Mouse (Mus musculus): ENCODE data around the gene Pmel. TPM values are rescaled to one million over a fixed set of nuclear protein-coding genes. Genes with fewer than 3 reads are reported as not detected.

Pmel gene
- polyA plus RNA-seq, 1 experiment from 2014 or later = 2.0 TPM

DNA sequence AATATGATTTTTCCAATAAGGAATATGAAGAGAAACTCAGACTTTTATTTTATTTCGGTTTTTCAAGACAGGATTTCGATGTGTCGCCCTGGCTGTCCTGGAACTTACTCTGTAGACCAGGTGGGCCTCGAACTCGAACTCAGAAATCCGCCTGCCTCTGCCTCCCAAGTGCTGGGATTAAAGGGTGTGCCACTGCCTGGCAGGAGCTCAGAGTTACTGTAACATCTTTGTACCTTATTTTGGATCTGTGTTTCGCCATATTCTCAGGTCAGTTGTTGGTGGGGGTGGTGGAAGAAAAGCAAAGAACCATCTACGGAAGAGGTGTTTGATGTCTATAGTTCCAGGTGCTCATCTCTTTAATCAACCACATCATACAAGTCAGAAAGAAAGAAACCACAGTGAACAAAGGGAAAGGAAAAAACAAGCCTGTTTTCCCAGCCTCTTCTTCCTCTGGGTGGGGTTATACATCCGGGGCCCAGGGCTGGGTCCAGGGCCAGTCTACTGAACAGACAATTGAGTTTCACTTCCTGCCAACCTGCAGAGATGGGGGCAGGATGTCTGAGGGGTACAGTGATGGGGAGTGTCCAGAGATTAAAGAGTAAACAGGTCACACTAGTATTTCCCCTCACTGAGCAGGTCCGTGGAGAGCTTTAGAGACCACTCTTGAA is 42.1 kb downstream of the Pmel start:
- peaks cover 28% of the 10 kb centered on the region for H3K4me1 ChIP-seq (replicated peaks; ENCODE audit: insufficient read depth, low read length)

DNA sequence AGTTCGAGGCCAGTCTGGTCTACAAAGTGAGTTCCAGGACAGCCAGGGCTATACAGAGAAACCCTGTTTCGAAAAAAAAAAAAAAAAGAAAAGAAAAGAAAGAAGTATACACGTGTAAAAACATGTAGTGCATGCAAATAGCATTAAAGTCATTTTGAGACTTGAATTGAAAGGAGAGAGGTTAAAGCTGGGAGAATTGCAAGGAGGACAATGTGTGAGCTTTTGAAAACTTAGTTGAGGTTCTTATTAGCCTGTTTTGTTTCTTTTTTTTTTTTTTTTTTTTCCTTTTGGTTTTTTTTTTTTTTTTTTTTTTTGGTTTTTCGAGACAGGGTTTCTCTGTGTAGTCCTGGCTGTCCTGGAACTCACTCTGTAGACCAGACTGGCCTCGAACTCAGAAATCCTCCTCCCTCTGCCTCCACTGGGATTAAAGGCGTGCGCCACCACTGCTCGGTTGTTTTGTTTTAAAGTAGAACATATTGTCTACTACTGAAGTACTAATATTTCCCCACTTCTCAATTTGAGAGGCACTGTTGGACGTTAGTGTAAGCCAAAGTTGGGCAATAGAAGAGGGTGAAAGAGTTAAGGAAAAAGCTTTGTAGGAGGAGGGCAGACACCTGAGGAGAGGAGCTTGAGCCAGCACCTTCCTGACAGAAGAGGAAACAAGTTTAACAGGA is 43.1 kb downstream of the Pmel start:
- no peak for ATAC-seq (replicated peaks; ENCODE audit: low FRiP score, low read depth)
- WGBS = 41% methylated on average over 9 of the region's 9 CpGs

More for the DNA sequence above, 42.1 kb downstream of the Pmel start:
- DNase-seq (ENCODE audit: low spot score) (no peak), ATAC-seq (replicated peaks; ENCODE audit: low FRiP score, low read depth) (no peak)
- Histone ChIP-seq H3K4me3 (replicated peaks; ENCODE audit: low read depth, low read length) (no peak overlapping the region), H3K36me3 (ENCODE audit: insufficient read depth, low read length) (no peaks in the 10 kb centered on the region), H3K9me3 (replicated peaks; ENCODE audit: low read length) (no peaks in the 10 kb centered on the region), H3K4me2 (ENCODE audit: low read length) (no peak overlapping the region), H3K27me3 (ENCODE audit: insufficient read depth, low read length) (no peaks in the 10 kb centered on the region), H3K9ac (ENCODE audit: low read depth, low read length) (no peak overlapping the region), H3K27ac (no peak overlapping the region)
- WGBS = 92% methylated on average over 10 of the region's 10 CpGs
- TF ChIP-seq CTCF (IDR thresholded peaks at IDR 0.05; ENCODE audit: low read depth) = no peak

DNA sequence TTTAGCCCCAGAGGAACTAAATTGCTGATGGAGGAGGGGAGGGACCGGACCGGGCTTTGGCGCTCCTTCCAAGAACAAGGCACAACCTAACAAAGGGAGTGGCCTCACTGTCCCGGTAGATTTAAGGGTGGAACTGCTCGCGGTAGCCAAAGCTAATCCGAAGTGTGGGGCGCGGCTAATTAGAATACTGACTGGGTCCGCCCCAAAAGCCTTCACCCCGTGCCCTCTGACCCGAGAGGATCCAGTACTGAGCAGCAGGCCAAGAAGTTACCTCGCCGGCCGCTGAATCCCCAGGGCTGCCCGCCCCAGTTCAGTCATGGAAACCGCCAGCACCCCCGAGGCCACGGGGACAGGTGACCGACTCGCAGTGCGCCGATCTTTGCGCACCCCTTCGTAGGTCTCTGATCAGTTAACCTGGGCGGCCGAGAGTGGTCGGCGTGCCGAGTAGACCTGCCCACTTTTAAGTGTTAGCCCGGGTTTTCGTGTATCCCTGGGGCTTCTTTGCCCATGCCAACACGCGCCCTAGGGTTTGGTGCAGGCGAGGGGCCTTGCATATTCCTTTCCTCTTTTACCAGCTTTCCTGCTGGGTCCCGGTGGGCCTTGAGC is 43.8 kb downstream of the Pmel start, which contains the start of gene Pym1:
Gene Pym1 (plus strand): TSS at position 244 of the 606 bp plus-strand sequence.
- DNase-seq (ENCODE audit: low spot score) (peak; percentile 91), ATAC-seq (replicated peaks; ENCODE audit: low FRiP score, low read depth) (peak; percentile 83)
- Histone ChIP-seq H3K27ac (peak within 1 kb of the TSS; percentile 99), H3K27me3 (ENCODE audit: insufficient read depth, low read length) (no peaks in the 10 kb centered on the region), H3K36me3 (ENCODE audit: insufficient read depth, low read length) (no peaks in the 10 kb centered on the region), H3K4me2 (ENCODE audit: low read length) (peak within 1 kb of the TSS; percentile 85), H3K4me1 (replicated peaks; ENCODE audit: insufficient read depth, low read length) (peaks cover 25% of the 10 kb centered on the region), H3K4me3 (replicated peaks; ENCODE audit: low read depth, low read length) (peak within 1 kb of the TSS; percentile 72), H3K9ac (ENCODE audit: low read depth, low read length) (peak within 1 kb of the TSS; percentile 79), H3K9me3 (replicated peaks; ENCODE audit: low read length) (no peaks in the 10 kb centered on the region)
- under 1% methylated on average over 36 of the region's 36 CpGs for WGBS
- no peak for TF ChIP-seq CTCF (IDR thresholded peaks at IDR 0.05; ENCODE audit: low read depth)

More for the DNA sequence above, 43.1 kb downstream of the Pmel start:
- TF ChIP-seq CTCF (IDR thresholded peaks at IDR 0.05; ENCODE audit: low read depth) = no peak
- H3K36me3 ChIP-seq (ENCODE audit: insufficient read depth, low read length) = no peaks in the 10 kb centered on the region
- H3K4me3 ChIP-seq (replicated peaks; ENCODE audit: low read depth, low read length) = peak overlapping the region; percentile 72
- peaks cover 28% of the 10 kb centered on the region for H3K4me1 ChIP-seq (replicated peaks; ENCODE audit: insufficient read depth, low read length)
- peak overlapping the region; percentile 79 for H3K9ac ChIP-seq (ENCODE audit: low read depth, low read length)
- peak overlapping the region; percentile 99 for H3K27ac ChIP-seq
- H3K4me2 ChIP-seq (ENCODE audit: low read length) = peak overlapping the region; percentile 85
- no peak for DNase-seq (ENCODE audit: low spot score)
- H3K27me3 ChIP-seq (ENCODE audit: insufficient read depth, low read length) = no peaks in the 10 kb centered on the region
- H3K9me3 ChIP-seq (replicated peaks; ENCODE audit: low read length) = no peaks in the 10 kb centered on the region

DNA sequence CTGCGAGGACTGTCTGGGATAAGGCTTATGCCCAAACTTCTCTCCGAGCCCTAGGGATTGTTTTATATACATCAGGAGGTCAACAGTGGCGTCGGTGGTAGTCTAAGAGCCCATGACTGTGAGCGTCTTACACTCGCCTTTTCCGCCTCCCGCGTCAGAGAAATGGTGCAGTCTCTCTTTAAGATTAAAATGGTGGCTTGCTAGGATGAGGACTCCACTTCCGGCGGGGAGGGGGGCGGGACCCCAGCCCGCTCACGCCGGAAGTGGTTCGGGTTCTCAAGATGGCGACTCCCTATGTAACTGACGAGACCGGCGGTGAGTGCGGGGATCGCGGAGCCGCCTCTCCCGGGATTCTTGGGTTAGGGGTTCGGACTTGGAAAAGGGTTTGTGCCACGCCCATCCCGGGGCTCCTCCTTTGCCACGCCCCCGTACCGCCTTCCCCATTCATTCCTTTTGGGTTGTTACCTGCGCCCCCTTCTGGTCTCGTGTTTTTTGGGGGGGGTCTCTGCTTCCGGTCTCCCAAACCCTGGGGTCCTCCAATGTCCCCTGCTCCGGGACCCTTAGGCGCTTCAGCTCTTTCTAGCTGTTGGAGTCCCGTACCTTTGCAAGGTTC is 44.4 kb downstream of the Pmel start:
- H3K9me3 ChIP-seq (replicated peaks; ENCODE audit: low read length) = no peaks in the 10 kb centered on the region
- H3K9ac ChIP-seq (ENCODE audit: low read depth, low read length) = peak overlapping the region; percentile 79
- WGBS = under 1% methylated on average over 37 of the region's 37 CpGs
- H3K4me1 ChIP-seq (replicated peaks; ENCODE audit: insufficient read depth, low read length) = peaks cover 19% of the 10 kb centered on the region
- DNase-seq (ENCODE audit: low spot score) (peak; percentile 95), ATAC-seq (replicated peaks; ENCODE audit: low FRiP score, low read depth) (peak; percentile 86)
- peak overlapping the region; percentile 99 for H3K27ac ChIP-seq
- peak overlapping the region; percentile 72 for H3K4me3 ChIP-seq (replicated peaks; ENCODE audit: low read depth, low read length)
- no peaks in the 10 kb centered on the region for H3K27me3 ChIP-seq (ENCODE audit: insufficient read depth, low read length)
- H3K36me3 ChIP-seq (ENCODE audit: insufficient read depth, low read length) = no peaks in the 10 kb centered on the region
- peak overlapping the region; percentile 85 for H3K4me2 ChIP-seq (ENCODE audit: low read length)
- TF ChIP-seq CTCF (IDR thresholded peaks at IDR 0.05; ENCODE audit: low read depth) = peak; percentile 56; the same call in 1 of the 2 replicates

Other genes with a start within 250 kb of the Pmel start
- 40.5 and 44.9 TPM in 2 replicates for gene Smarcc2, start 244.9 kb upstream of the Pmel start, polyA plus RNA-seq (2015; fragmentation: Nextera tagmentation; extraction: Ambion mirVana)
- 1,410 and 1,495 TPM in 2 replicates for gene Myl6, start 210.1 kb upstream of the Pmel start, polyA plus RNA-seq (2015; fragmentation: Nextera tagmentation; extraction: Ambion mirVana)
- gene Myl6b, start 205.5 kb upstream of the Pmel start, polyA plus RNA-seq (2015; fragmentation: Nextera tagmentation; extraction: Ambion mirVana) = 3.2 and 3.7 TPM in 2 replicates
- gene Esyt1, start 178.3 kb upstream of the Pmel start, polyA plus RNA-seq (2015; fragmentation: Nextera tagmentation; extraction: Ambion mirVana) = 15.9 TPM in 2 replicates
- gene Zc3h10, start 156.4 kb upstream of the Pmel start, polyA plus RNA-seq (2015; fragmentation: Nextera tagmentation; extraction: Ambion mirVana) = 13.7 and 16.9 TPM in 2 replicates
- gene Rpl41, start 154.9 kb upstream of the Pmel start, polyA plus RNA-seq (2015; fragmentation: Nextera tagmentation; extraction: Ambion mirVana) = 3,897 and 4,536 TPM in 2 replicates
- 124 and 132 TPM in 2 replicates for gene Pa2g4, start 138.2 kb upstream of the Pmel start, polyA plus RNA-seq (2015; fragmentation: Nextera tagmentation; extraction: Ambion mirVana)
- gene Erbb3, start 114.5 kb upstream of the Pmel start, polyA plus RNA-seq (2015; fragmentation: Nextera tagmentation; extraction: Ambion mirVana) = 9.6 and 10.2 TPM in 2 replicates
- gene Rps26, start 77.4 kb upstream of the Pmel start, polyA plus RNA-seq (2015; fragmentation: Nextera tagmentation; extraction: Ambion mirVana) = 836 and 985 TPM in 2 replicates
- 1.4 and 1.8 TPM in 2 replicates for gene Ikzf4, start 58.2 kb upstream of the Pmel start, polyA plus RNA-seq (2015; fragmentation: Nextera tagmentation; extraction: Ambion mirVana)
- gene Suox, start 30.1 kb upstream of the Pmel start, polyA plus RNA-seq (2015; fragmentation: Nextera tagmentation; extraction: Ambion mirVana) = 14.2 and 15.1 TPM in 2 replicates
- gene Rab5b, start 7.9 kb upstream of the Pmel start, polyA plus RNA-seq (2015; fragmentation: Nextera tagmentation; extraction: Ambion mirVana) = 57.9 and 61.7 TPM in 2 replicates
- 55.9 and 66.3 TPM in 2 replicates for gene Cdk2, start 836 bp downstream of the Pmel start, polyA plus RNA-seq (2015; fragmentation: Nextera tagmentation; extraction: Ambion mirVana)
- 5.4 and 6.4 TPM in 2 replicates for gene Dgka, start 40.7 kb downstream of the Pmel start, polyA plus RNA-seq (2015; fragmentation: Nextera tagmentation; extraction: Ambion mirVana)
- 35.0 and 36.3 TPM in 2 replicates for gene Pym1, start 43.7 kb downstream of the Pmel start, polyA plus RNA-seq (2015; fragmentation: Nextera tagmentation; extraction: Ambion mirVana)
- 0.55 and 0.64 TPM in 2 replicates for gene Mmp19, start 86.7 kb downstream of the Pmel start, polyA plus RNA-seq (2015; fragmentation: Nextera tagmentation; extraction: Ambion mirVana)
- gene Dnajc14, start 99.9 kb downstream of the Pmel start, polyA plus RNA-seq (2015; fragmentation: Nextera tagmentation; extraction: Ambion mirVana) = 46.2 and 48.5 TPM in 2 replicates
- 11.7 and 13.2 TPM in 2 replicates for gene Tmem198b, start 100.2 kb downstream of the Pmel start, polyA plus RNA-seq (2015; fragmentation: Nextera tagmentation; extraction: Ambion mirVana)
- 164 and 175 TPM in 2 replicates for gene Sarnp, start 113.1 kb downstream of the Pmel start, polyA plus RNA-seq (2015; fragmentation: Nextera tagmentation; extraction: Ambion mirVana)
- 87.2 and 87.5 TPM in 2 replicates for gene Ormdl2, start 117.5 kb downstream of the Pmel start, polyA plus RNA-seq (2015; fragmentation: Nextera tagmentation; extraction: Ambion mirVana)
- gene Gdf11, start 187.5 kb downstream of the Pmel start, polyA plus RNA-seq (2015; fragmentation: Nextera tagmentation; extraction: Ambion mirVana) = 7.7 and 8.2 TPM in 2 replicates
- gene Cd63, start 196.8 kb downstream of the Pmel start, polyA plus RNA-seq (2015; fragmentation: Nextera tagmentation; extraction: Ambion mirVana) = 1,350 and 1,394 TPM in 2 replicates
- 12.9 and 15.0 TPM in 2 replicates for gene Rdh5, start 218.7 kb downstream of the Pmel start, polyA plus RNA-seq (2015; fragmentation: Nextera tagmentation; extraction: Ambion mirVana)
- gene Bloc1s1, start 219.8 kb downstream of the Pmel start, polyA plus RNA-seq (2015; fragmentation: Nextera tagmentation; extraction: Ambion mirVana) = 272 and 276 TPM in 2 replicates
- gene Itga7, start 229.6 kb downstream of the Pmel start, polyA plus RNA-seq (2015; fragmentation: Nextera tagmentation; extraction: Ambion mirVana) = 3.8 TPM in 2 replicates